Mouse (Mus musculus) naive thymus-derived CD4-positive, alpha-beta T cell, adult 2 months (primary cell): ENCODE measurements around the gene Sesn1.
A peak's percentile ranks its signal among the peaks of the same experiment; 100 is the strongest.
"Not testable (repeated sequence)": the region's sequence is repeated elsewhere in the genome, so short reads cannot be mapped to it uniquely, and the experiment has no call there.

Experiments used
- DNase-seq: peaks from one replicate; pipeline ENCODE4 v3.0.0-alpha.2; 2011; ENCODE audit warnings: low read depth

The Sesn1 gene

DNA sequence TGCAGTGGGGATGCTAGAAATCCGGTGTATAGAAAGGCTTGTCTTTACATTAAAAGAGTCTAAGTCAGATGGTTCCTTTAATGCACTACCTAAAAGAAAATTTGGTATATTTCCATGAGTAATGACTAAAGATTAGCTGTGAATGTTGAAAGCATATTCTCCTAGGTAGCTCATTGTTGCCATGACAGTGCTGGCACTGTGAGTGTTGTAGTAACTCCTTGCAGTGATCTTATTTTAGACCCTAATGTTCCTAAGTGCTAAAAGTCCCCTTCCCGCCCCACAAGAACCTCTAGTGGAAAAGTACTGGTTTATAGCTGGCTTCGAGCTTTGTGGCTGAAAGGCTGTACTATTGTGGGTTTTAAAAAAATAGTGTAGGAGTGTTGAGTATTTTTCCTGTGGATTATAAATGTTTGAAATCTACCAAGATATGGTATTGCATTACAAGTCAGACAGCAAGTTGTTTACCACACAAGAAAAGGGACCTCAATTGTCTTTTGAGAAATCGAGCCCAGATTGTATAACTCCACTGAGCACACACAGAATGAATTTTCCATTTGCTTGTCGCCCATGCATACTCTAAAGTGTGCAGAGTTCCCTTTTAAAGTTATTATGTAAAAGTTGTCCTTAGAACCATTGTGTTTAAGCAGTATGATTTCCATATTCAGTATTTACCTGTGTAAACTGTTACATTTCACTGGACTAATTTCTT, 13.0 kb downstream of the Sesn1 start:
- DNase-seq = no peak

DNA sequence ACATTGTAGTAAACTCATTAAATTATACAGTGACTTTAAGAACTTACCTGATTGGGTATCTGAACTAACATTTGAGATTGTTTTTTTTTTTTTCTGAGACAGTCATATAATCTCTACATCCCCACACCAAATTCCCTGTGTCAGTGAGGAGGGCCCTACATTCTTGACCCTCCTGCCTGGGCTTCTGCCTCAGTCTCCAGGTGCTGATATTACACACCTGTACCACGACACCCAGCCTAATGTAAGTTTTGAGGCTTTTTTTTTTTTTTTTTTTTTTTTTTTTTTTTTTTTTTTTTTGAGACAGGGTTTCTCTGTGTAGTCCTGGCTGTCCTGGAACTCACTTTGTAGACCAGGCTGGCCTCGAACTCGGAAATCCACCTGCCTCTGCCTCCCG, 13.5 kb downstream of the Sesn1 start:
- DNase-seq = not testable (repeated sequence)

GRCm38 (mm10) chr10:41823916-41824315, 14.2 kb downstream of the Sesn1 start:
- DNase-seq = no peak

GRCm38 (mm10) chr10:41825041-41825440, 15.3 kb downstream of the Sesn1 start:
- no peak for DNase-seq

- no peak for DNase-seq
Measured at GRCm38 (mm10) chr10:41825996-41826395, 16.3 kb downstream of the Sesn1 start.

- no peak for DNase-seq
Measured at GRCm38 (mm10) chr10:41826526-41827116, 16.9 kb downstream of the Sesn1 start.

DNA sequence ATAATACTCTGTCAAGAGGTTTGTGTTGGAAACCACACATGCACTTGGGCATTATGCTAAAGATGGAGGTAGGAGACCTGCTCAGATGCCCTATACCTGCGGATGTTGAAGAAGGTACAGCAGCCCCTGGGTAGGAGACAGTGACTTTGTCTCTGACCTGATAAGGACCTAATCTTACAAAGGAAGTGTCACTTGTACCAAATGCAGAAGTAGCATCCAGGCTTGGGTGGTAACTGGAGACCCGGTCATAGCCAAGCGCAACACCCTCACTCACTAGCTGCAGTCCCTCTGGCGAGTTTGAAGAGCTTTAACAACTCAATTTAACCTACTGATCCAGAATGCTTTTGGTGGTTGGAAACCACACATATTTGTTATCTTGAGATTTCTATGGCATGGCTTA, 18.0 kb downstream of the Sesn1 start:
- DNase-seq = no peak

GRCm38 (mm10) chr10:41829191-41829590, 19.5 kb downstream of the Sesn1 start:
- no peak for DNase-seq

DNA sequence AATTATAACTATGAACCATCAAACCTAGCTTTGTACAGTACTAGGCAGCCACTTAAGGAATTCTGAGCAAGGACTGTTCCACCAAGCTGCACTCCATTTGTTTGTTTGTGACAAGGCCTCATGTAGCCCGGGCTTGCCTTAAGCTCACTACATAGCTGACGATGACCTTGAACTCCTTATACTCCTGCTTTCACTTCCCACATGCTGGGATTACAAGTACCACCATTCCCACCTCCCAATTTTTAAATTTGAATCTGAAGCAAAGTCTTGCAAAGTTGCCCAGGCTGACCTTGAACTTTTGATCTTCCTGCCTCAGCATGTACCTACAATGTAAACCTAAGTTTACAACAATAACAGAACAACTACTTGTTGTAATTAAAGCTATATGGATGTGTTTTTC, 20.2 kb downstream of the Sesn1 start:
- no peak for DNase-seq

DNA sequence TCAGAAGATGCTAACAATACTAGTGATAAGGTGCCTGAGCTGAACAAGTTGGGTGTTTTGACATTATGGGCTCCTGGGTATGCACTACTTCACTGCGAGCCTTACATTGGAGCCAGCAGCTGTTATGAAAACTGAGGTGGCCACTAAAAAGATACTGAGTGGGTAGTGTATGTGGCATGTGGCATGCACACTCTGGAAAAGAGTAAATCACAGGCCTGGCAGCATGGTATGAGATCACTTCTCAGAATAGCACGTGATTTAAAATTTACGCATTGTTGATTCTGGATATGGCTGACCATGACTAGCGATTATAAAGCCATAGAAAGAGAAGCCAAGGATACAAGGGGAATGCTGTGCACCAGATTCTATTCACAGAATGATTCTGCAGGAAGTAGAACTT, 20.7 kb downstream of the Sesn1 start:
- DNase-seq = no peak

- peak; percentile 86 for DNase-seq
Measured at GRCm38 (mm10) chr10:41830851-41831522, 21.3 kb downstream of the Sesn1 start.

DNA sequence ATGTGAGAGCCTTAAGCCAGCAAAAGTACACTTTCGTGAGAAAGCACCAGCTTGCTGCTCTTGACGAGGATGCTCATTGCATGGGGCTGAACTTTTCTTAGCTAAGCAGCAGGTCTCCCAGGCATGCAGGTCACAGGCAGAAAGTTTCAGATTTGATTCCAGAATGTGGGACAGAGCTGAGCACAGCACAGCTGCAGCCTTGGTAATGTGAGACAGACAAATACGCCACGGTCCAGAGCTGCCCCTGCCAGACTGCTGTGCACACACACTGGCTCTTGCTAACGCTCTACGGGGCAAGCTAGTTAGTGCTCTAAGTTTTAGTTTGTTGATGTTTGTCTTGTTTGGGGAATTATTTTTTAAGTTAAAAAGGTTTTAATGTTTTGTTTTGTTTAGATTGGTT, 22.5 kb downstream of the Sesn1 start:
- no peak for DNase-seq

GRCm38 (mm10) chr10:41834131-41834530, 24.4 kb downstream of the Sesn1 start:
- DNase-seq = peak; percentile 44

DNA sequence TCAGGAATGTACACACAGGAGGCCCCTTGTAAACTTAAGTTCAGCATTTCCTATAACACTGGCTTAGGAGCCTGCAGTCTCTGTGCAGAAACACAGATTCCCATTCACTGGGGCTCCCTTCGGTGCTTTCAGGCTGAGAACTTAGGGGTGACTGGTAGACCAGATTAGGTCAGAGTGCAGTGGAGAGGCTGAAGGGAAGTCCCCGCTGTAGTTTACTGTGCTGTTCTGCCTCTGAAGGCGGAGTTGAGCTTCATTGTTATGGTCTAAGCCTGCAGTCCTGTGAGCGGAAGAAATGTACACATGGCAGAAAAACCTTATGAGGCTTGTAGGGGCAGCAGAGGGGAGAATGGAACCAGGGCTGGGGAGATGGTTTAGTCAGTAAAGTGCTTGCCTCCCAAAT, 29.2 kb downstream of the Sesn1 start:
- DNase-seq = no peak

DNA sequence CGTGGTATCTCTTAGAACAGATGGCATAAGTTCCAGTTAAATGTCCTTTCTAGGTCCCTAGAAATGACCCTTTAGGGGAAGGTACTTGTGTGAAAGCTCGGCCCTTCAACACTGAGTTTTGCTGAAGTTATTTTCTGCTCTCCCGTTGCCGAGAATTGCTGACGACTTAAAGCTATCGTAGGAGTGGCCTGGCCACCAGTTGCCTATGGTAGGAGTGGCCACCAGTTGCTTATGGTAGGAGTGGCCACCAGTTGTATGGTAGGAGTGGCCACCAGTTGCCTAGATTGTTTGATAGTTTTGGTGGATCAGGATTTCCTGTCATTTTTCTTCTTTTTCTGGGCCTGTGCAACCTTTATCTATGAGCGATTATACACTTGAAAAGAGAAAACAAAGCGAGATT, 38.0 kb downstream of the Sesn1 start:
- no peak for DNase-seq

- DNase-seq = no peak
Measured at GRCm38 (mm10) chr10:41848721-41849120, 39.0 kb downstream of the Sesn1 start.

- no peak for DNase-seq
Measured at GRCm38 (mm10) chr10:41859820-41860219, 50.1 kb downstream of the Sesn1 start.

DNA sequence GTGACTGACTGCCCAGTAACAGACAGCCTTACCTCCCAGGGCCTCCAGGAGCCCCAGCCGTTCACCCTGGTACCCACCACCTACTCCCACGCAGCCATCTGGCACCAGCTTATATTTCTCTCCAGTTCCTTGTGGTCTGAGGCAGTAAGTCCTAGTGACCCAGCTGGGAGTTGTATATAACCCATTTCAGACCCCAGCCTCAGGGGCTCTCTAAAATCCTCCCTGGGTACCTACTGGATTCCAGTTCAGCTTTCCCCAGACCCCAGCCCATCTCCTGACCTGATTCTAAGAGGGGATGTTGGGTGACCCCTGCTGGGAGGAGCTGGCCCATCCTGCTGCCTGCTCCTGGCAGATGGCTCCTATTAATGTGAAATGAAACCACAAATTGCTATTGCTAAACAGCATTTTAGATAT, 50.5 kb downstream of the Sesn1 start:
- no peak for DNase-seq

DNA sequence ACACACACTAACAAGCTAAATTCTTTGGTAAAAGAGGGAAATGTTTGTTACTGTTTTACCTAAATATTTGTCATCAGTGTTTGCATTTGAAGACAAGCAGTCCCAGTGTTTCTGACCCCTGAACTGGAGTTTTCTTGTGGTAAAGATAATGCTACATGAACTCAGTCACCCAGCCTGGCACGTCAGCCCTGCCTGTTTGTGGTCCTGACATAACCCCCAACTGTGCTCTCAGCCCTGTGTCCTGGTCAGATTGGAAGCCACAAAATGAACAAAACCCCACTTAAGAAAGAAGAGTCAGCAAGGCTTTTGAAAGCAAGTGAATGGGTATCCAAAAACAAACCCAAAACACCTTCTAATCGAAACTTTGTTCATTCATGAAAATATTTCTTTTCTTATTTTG, 53.3 kb downstream of the Sesn1 start:
- no peak for DNase-seq

DNA sequence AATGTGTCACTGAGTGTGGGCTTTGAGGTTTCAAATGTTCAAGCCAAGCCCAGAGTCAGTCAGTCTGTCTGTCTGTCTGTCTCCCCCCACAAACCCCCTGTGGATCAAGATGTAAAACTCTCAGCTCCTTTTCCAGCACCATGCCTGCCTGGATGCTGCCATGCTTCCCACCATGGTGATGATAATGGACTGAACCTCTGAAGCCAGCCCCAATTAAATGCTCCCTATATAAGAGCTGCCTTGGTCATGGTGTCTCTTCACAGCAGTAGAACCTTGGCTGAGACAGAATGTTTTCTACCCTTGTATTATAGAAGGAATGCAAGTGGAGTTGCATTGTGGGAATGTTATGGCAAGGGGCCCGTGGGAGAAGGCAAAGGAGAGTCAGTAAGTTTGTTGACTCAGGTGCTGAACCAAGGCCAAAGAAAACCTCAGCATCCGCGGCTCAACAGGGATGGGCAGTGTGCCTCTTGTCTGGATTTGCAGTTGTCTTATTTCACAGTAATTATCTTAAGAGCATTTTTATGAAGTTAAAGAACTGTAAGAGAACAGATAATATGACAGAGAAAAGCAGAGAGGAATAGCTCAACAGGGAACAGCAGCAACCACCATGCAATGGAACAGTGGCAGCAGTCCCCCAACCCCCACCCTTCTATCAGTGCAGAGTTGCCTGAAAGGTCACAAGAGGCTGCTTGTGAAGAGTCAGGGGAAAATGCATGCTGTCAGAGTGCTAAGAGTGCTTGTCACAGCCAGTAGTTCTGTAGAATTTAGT, 56.5 kb downstream of the Sesn1 start:
- DNase-seq = no peak

DNA sequence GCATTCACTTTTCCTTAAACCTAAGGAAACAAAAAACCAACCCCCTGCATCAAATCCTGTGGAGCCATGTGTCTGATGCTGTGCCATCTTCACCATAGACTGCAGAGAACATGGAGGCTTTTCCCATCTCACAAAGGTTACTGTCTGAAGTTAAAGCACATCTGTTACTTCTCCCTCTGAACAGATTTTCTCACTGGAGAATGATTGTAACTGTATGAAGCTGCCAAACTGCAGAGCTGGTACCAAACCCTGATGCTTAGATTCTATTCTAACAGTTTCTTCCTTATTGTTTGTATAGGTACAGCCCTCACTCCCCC, 57.1 kb downstream of the Sesn1 start:
- no peak for DNase-seq

GRCm38 (mm10) chr10:41867956-41868355, 58.2 kb downstream of the Sesn1 start:
- DNase-seq = peak; percentile 31

- DNase-seq = no peak
Measured at GRCm38 (mm10) chr10:41870101-41870500, 60.4 kb downstream of the Sesn1 start.
